Mouse (Mus musculus): ENCODE measurements at regions not wholly inside any gene's neighbourhood (a gene's known extent, or its start where the extent isn't known, plus 50 kb on each side); places are given as distances from the start of the nearest gene placed in this dataset.

DNA sequence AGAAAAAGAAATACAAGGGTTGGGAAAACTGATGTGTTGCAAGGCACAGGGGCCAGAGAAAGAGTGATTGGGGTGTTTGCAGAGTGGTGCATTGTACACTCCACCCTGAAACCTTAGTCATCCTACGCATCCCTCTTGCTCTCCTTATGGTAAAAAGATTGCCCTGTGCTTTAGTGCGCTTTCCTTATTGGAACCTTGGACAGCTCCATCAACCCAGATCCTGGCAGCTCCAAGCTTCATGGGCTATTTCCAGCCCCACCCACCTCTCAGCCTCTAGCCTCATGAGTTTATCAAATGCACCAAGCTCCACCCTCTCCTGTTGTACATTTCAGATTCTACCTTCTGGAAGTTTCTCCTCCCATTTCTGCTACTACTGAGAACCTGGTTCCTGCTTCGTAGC lies 167.3 kb downstream of the Cct6b start:
- in situ Hi-C loops (cut with MboI) = no loop called here

DNA sequence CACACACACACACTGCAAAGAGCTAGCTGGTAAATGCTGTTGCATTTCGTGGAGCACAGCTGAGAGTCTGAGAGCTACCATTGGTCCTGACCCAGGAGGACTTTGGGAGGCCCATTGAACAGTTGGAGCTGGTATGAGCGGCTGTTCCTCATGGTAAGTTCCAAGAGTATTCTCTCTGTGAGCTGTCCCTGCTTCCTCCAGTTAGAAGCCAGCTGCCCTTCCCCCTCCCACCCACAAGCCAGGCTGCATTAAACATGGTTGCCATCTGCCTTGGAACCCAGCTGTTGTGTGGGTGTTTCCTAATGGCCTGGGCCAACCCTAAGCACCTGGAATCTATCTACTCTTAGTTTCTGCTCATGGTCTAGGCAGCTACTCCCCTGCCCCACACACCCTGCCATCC lies 174.4 kb downstream of the Cct6b start:
- in situ Hi-C loops (cut with MboI) = no loop called here

DNA sequence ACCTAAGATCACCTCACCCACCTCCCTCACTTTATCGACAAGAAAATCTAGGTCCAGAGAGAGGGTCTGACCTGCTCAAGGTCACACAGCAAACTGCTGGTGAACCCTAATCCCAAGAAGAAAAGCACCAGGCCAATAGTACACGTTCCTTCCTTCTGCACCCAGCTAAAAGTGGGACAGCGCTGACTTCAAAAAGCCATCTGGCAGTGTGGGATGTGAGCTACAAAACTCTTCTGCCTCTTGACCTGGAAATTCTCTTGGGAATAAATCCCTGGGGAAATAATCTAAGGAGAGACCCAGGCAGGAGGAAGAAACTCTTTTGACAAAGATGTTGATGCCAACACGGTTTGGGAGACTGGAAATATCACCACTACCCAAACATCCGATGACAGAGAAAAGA lies 175.4 kb downstream of the Cct6b start:
- in situ Hi-C loops (cut with MboI) = no loop called here

DNA sequence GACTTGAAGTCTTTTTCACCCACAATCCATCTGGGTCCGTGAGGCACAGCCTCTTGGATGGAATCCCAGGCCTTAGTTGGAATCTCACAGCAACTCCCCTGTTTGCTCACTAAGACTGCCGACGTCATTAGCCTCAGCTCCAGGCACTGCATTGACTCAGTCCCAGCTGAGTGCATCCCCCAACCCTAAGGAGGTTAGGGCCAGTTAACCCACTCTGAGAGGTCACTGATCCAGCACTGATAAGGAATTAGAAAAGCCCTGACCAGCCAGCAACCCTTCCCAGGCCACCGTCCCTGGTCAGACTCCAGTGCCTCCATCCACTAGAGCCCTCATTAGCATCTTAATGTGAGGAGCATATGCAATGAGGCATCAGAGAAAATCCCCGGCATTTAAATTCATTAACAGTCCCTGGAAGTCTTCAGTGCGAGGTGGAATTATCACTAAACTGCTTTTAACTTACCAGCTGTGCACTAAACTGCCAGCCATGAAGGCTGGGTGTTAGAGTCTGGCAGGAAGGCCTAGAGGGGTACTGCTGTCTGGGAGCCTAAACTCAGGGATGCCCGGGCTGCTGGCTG lies 184.2 kb downstream of the Cct6b start:
- in situ Hi-C loops (cut with MboI) = no loop called here

DNA sequence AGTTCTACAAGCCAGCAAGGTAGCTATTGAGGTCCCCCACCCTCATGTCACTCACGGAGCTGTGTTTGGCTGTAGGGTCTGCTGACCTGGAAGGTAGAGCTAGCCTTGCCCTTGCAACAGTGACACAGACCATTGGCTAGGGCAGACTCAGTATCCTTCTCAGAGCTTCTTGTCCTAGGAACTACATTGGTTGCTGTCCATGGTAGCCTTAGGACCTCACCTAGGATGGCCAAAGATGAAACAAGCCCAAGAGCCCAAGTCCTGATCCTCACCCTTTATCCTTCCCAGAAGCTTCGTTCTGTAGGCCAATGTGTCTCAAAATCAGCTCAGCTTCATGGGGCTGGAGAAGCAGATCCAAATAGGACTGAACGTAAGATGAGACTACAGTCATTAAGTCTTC lies 187.3 kb downstream of the Tmem132e start:
- in situ Hi-C loops (cut with MboI) = no loop called here

DNA sequence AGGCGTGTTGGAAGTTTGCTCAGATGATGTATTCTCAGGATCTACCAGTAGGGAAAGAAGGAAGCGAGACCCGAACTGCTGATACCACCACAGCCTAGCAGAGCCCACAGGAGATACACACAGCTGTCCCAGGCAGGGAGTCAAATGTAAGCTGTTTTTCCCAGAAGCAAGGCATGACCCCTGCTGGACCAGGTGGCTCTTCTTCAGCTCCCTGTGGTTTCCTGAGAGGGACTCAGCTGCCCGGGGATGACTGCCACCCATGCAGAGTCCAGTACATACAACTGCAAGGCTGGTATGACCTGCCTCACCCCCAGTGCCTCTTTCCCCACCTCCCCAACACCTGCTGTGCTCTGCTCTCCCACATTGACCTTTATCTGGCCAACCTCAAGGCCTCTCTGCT lies 184.4 kb downstream of the Tmem132e start:
- in situ Hi-C loops (cut with MboI) = no loop called here

DNA sequence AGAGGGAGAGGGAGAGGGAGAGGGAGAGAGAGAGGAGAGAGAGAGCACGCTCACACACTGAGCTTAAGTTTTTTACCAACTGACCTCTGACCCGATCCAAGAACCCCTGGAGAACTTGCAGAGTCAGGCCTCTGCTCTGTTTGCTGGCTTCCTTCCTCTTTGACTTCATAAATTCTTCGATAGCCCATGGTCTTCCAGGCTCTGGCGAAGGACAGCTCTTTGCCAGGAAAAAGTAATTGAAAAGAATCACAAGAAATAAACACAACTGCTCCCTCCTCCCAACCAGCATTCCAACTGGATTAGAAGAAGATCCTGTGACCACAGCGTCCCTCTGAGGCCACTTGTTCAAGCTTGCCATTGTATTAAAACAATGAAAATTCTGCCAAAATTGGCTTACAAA lies 182.8 kb downstream of the Tmem132e start:
- in situ Hi-C loops (cut with MboI) = no loop called here

DNA sequence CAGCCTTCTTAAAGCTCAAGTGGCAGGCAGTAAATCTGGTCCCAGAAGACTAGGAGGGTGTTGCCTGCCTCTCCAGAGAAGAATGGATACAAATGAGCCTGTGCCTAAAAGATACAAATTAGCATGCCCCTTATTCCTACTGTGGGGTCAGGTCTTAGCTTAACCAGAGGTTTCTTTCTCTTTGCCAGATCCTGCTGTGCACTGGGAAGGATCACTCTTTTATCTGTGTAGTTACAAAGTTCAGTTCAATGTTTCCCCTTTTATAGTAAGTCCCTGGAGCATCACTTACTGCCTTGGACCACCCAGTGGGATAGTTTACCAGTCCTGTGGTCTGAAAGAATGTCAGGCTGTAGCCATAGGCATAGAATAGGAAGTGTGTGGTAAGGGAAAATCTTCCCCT lies 181.1 kb downstream of the Tmem132e start:
- in situ Hi-C loops (cut with MboI) = no loop called here

DNA sequence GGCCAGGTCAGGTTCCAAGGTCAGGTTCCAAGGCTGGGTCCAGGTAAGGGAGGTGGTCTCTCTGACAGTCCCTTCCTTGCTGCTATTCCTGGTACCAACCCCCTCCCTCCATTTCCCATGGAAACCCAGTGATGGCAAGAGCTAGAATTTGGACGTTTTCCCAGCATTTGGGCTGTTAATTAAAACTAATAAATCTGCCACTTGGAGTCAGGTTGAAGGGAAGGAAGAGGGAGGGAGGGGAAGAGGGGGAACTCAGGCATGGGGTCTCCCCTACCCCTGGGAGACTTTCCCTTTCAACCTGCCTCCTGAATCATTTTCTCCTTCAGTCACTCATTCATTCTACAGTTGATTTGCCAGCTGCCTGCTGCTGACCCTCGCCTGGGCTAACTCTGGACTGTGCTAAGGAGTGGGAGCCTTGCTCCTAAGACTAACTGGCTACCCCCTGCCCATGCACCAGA lies 179.5 kb downstream of the Tmem132e start:
- in situ Hi-C loops (cut with MboI) = no loop called here

DNA sequence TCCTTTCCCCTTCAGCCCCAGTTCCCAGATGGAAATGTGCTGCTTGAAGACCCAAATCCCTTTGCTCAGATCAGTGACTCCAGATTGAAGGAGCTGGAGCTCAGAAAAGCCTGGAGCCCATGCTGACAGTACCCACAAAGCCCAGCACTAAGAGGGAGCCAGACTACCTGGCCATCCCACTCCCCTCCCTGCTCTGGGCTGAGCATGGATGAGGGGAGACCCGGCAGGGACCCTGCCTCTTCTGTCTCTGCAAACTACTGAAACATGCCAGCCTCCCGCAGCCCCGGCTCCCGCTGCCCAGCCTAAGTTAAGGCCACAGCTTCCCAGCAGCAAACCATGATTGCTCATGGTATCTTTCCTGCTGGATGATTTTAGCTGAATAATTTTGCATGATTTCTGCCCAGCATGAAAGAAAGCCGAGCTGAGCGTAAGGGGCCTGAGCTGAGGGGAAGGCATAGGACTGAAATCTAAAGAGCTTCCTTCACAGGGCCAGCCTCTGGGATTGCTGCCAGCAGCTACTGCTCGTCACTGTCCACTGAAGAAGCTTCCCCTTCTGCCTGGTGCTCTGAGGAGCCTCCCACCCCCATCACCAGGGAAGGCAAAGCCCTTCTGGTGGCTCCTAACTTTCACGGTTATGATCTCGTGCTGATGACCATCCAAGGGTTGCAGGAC lies 178.4 kb downstream of the Tmem132e start:
- in situ Hi-C loops (cut with MboI) = no loop called here

DNA sequence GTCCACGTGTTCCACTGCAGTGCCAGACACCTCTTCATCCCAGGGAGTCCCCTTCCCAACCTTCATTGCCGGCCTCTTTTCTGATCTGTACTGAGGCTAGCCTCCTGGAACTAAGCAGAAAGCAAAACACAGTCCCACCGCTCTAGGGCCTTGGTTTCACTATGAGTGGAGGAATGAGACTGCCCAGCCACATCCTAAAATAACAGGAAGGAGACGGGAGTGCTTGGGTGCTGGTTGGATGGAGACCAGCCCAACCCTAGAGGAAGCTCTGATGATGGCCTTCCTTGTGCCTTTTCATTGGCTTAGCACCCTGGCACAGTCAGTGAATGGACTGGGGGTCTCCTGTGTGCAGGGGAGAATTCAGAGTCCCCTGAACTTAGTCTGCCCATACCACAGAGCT lies 177.4 kb downstream of the Tmem132e start:
- in situ Hi-C loops (cut with MboI) = no loop called here

DNA sequence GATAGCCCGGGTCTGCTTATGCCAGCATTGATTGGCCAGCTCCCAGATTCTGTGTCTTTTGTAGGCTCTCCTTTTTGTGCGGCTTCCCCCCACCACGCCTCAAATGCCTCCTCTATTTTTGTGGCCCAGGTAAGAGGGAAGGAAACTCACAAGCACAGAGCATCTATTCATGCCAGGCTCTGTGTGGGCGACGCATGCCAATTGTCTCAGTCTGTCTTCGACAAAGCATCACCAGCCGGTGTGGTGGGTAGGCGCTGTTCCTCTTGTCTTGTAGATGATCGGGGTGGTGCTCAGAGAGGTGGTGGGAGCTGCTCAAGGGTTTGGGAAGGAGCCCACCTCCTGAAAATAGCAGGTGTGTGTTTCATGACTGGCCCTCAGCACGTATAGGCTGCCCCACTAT lies 175.5 kb downstream of the Tmem132e start:
- in situ Hi-C loops (cut with MboI) = no loop called here

DNA sequence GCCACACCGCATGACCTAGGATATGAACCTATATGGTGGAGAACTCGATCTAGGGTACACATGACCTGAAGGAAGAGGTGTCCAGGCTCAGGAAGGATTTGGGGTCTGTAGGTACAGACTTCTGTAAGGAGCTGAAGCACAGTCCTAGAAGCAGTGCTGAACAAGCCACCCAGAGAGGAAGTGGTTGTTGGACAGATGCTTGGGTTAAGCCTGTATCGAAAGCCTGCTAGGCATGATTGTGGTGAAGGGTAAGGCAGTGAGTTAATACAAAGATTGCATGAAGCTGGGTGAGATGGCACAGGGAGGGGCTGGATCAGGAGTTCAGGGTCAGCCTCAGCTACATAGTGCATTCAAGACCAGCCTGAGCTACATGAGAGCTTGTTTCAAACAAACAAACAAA lies 153.3 kb downstream of the Tmem132e start:
- in situ Hi-C loops (cut with MboI) = no loop called here

DNA sequence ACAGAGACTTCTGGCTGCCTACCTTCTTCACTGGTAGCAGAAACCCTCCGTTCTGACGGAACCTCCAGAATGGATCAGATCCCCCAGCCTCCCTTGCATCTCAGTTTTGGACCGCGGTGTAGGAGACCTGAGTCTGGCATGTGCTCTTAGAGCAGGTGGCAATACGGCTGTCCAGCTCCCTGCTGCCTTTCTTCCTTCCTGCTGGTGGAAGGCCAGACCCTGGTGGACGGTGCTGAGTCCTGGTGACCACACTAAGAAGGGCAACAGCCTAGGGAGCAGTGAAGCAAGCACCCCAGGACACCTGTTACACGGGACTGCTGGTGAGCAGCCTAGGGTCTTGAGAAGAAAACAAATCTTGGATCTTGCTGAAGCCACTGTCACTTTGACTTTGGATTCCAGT lies 152.7 kb downstream of the Tmem132e start:
- in situ Hi-C loops (cut with MboI) = no loop called here

DNA sequence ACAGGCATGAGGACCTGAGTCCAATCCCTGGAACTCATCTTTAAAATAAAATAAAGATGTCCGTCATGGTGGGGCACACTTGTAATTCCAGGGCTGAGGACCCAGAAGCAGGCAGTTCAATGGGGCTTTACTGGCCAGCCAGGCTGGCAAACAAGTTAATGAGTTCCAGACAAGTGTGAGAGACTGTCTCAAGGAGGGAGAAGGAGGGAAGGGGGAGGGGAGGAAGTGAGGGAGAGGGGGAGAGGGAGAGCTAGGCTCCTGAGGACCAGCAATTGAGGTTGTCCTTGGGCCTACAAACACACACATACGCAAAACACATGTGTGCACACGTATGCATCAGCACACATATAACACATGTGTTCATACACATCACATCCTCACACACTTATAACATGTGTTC lies 149.2 kb downstream of the Tmem132e start:
- in situ Hi-C loops (cut with MboI) = no loop called here

DNA sequence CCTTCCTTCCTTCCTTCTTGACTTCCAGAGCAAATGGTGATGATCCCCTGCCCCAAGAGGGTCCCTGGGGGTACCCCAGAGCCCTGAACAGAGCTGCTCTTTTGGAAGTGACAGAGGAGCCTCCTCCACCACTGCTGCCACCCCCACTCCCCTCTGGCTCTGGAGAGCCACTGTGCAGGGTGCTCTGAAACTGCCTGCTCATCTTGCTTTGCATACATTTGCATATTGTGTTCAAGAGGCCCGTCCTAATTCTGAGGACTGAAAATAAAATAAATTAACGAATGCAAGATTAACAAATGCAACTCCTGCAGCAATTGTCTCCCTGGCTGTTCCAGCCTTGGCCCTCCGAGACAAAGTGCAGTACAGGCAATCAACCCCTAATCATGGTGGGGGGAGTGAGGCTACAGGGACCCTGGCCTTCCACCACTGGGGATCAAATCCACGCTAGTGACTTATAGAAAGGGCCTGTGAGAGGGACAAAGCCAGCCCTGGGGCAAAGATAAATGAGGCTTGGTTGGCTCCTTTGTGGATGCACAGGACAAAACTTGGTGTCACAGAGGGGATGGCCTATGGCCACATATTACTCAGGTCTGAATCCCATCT lies 134.6 kb downstream of the Tmem132e start:
- in situ Hi-C loops (cut with MboI) = no loop called here

DNA sequence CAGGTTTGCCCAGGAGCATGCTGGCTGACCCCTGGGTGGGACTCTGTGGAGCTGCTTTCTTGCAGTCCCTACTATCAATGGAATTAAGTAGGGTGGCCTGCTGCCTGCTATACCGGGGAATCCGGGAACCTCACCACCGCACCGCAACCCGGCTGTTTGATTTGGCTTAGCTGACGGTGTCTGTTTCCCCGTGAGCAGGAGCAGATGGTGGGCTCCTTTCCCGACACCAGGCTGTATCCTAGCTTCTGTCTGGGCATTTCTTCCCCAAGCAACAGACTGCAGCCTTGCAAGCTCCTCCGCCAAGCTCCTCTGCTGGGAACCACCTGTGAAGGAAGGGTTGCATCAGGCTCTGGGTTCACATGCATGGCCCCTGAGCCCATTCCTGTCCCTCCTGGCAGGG lies 132.7 kb downstream of the Tmem132e start:
- in situ Hi-C loops (cut with MboI) = no loop called here

DNA sequence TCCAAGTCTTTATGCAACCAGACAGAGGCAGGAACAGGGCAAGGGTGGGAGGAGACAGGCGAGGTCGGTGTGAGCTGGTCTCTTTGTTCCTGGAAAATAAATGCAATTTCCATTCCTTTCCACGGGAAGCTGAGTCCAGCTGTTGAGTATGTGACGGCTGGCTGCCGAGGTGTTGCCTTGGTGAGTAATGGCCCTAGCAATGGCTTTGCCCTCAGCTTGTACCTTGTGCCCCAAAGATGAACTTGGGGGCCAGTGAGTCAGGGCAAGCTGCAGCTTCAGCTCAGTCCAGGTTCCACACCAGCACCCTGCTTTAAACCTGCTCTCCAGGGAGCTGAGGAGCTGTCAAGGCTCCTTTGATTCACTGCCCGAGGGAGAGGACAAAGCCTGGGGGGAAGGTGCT lies 130.0 kb downstream of the Tmem132e start:
- in situ Hi-C loops (cut with MboI) = no loop called here

DNA sequence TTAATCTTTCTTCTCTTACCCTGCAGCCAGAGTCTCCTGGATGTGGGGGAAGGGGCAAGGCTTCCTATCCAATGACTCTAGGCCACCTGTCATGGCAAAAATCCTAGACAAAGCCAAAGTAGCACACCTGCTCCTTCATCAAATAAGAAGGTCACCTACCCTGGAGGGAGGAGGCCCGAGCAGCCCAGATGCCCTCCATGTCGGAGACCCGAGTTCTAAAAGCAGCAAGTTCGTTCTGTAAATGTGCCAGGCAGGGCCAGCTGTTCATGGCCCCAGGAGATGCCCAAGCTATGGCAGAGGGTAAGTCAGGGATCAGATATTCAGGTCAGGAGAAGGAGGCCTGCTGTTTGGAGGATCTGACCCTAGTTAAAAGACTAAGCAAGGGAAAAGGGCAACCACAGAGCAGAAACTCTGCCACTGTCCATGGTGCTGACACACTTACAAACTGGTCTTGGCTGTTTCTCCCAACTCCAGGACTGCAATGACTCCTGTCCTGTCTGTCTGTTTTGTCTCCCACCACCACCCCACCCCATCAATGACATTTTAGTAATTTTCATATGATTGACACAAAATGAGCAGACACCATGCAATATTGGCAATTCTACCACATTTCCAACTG lies 125.9 kb downstream of the Tmem132e start:
- in situ Hi-C loops (cut with MboI) = no loop called here

DNA sequence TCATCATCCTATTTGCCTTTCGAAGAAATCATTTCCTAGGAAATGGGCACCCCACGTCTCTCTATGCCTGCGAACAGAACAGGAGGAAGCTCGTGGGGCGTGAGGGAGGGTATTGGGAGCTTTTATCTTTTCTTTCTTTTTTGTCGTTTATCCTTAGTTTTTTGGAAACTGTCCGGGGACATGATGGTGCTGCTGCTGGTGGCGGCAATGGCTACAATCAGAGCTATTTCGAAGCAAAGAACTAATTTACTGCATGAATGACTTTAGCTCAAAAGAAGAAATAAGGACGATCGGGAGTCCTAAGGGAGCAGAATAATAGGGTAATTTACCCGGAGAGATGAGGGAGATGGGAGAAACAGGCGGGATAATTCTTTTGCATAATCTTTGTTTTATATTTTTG lies 119.9 kb downstream of the Tmem132e start:
- in situ Hi-C loops (cut with MboI) = no loop called here
